Mouse (Mus musculus): ENCODE measurements around the gene Cdh26.

GRCm38 (mm10) chr2:178502469-178502868, 72.1 kb downstream of the Cdh26 start:
- no peak for TF ChIP-seq CTCF (IDR thresholded peaks at IDR 0.05; ENCODE audit: extremely low read depth, insufficient read length, insufficient replicate concordance, low read depth, low read length)
- no peak for TF ChIP-seq POLR2A (IDR thresholded peaks at IDR 0.05; ENCODE audit: low read depth, low read length)
